Mouse (Mus musculus) kidney, adult 8-10 months (tissue): ENCODE results near the gene Rnf212.
A peak's percentile ranks its signal among the peaks of the same experiment; 100 is the strongest.

Experiments used
- DNase-seq, 2 experiments: peaks; one replicate each; pipeline ENCODE4 v3.0.0; 2022

The Rnf212 gene

DNA sequence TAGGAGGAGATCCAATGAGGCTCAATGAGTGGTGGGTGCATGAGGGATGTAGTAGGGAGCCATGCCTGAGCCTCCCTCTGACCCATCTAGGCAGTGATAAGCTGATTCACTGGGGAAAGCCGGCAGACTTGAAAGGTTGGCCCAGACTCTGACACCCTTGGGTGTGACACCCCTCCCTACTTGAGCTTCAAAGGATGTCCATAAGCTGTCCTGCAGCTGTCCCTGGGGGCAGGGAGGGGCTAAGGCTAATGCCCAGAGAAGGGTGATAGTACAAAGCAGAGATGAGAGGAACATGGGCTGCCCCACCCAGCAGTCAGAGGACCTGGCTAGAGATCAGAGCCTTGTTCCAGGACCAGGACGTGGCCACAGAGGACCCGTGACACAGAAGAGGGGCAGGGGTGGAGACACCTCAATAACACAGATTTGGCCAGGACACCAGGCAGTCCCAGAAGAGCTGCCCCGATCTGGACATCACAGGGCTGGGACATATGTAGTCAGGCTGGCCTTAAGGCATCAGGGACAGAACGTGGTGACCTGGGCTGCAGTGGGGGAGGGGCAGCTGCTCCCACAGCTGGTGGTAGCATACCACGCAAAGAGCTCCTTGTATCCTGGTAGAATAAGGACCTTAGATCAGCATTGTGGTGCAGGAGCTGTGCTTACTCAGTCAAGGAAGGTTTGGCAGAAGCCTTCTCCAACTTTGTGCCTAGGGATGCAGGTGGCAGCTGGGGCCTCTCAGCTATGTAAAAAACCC is 65.6 kb downstream of the Rnf212 start:
- no peak for DNase-seq

DNA sequence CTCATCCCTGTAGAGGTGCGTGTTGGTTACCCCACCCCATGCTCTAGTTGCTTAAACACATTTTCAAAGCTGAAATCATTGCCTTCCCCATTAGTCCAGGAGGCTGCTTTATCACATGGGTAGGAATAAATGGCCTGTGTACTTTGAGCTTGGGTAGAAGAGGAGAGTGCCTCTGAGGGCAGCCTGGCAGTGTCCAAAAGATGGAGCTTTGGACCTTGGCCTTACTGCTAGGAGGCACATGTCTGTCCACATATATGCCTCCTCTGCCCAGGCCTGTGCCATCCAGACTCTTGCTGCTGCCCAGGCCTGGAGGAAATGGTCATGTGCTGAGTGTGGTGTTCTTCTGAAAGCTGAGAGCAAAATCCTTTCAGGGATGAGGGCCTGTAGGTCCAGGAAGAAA is 66.4 kb downstream of the Rnf212 start:
- DNase-seq, result peak; percentile 71 to 85

DNA sequence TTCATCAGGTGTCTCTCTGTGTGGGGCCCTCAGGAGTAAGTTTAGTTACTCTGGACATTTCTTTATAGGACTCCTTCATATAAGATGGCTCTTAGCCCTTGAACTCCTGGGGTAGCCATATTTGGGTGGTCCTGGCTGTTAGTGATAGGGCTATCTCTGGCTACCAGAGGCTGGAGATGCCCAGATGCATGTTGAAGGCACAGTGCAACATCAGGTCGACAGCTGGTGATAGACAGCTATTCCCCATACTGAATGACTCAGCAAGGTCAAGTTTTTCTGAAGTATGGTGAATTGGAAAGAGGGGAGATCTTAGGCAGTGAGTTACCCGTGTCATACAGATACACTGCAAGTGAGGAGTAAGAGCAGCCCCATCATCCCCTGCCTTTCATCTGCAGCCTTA is 67.0 kb downstream of the Rnf212 start:
- no peak for DNase-seq

DNA sequence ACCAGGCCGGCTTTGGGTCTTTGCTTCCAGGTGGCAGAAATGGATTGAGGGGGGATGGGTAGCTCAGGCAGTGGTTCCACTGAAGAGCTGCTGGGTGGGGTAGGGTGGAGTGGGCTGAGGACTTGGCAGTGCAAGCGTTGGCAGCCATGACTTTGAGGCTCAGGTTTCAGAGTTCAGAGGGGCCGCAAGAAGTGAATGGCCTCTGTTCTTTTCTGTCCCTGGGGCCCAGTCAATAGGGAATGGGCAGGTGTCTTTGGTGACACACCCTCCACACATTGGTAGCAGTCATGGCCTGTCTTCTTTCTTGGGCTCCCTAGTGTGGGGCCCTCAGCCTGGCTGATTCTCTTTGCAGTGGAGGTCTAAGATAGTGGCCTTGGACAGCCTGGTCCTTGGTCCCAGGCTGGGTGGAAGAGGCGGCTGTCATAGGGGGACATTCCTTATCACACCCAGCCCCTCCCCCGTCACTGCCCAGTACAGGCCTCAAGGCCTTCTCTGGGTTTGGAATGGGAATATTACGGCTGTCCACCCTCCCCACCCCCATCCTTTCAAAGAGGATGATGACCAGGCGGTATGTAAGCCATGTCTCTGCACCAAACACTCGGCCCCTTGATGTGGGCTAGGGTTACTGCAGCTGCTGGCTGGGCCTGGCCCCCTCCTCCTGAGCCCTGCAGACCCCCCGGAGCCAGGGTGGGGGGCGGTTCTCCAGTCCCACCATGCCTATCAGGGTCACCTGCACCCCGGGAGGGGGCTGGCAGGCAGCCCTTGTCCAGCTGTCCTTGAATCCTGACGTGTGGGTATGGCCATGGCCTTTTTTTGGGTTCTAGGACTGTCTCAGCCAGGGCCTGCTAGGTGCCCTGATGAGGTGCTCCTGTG is 70.8 kb downstream of the Rnf212 start:
- no peak for DNase-seq

DNA sequence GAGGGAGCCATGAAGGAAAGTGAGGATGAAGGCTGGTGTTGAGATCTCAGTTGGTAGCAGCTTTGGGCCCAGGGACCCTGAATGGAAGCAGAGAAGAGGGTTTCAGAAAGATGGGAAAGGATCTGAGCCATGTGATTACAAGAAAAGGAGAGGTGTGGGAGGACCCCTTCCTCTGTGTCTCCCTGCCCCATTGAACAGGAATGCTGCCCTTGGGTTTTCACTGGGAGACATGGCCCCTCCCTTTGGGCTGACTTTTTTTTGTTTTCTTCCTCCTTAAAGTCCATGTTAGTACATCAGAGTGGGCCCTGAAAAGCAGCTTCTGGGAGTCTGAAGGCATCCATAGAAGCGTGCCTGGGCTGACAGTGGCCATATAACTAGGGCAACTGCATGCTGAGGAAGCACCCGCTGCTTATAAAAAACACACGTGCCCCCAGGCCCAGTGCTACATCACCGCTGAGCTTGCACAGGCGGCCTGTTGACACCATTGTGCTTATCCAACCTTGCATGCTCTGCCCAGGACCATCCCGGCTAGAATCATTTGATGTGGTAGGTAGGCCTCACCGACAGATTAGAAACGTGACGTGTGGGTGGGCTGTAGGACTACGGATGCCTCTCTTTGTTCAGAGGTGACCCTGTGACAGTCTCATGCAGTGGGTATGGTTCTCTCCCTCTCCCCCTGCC is 73.3 kb downstream of the Rnf212 start:
- DNase-seq, result no peak

DNA sequence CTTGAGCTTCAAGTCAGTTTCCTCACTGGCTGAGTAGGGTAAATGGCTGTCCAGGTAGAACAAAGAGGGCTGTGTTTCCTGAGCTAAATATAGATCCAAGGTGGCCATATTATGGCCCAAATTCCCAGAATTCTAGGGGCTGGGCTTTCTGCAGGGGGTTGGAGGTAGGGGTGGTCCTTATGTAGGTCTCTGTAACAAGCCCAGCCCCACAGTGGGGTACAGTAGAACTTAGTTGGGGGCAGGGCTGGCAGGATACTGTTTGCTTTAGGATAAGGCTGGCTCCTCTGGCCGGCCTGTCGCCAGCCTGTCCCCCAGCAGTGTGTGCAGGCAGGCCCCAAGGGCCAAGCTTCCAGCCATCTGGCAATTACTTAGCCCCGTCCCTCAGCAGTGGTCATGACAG is 74.4 kb downstream of the Rnf212 start:
- no peak for DNase-seq

DNA sequence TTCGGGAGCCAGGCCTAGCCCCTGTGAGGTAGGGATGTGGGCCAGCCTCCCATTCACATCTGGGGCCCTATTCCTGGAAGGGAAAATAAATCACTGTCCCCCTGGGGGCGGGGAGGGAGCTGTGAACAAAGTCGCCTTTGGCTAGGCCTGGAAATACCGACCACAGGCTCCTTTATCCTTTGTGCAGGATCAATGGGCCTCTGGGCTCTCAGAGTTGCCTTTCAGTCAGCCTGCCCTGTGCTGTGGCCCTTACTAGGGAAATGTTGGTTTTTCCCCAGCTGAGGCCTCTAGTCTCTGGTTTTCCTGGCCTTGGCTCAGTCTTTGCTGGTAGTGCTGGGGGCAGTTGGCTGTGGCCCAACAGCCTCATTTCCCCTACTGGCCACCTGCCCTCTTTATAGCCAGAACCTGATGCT is 77.4 kb downstream of the Rnf212 start:
- DNase-seq, result no peak

DNA sequence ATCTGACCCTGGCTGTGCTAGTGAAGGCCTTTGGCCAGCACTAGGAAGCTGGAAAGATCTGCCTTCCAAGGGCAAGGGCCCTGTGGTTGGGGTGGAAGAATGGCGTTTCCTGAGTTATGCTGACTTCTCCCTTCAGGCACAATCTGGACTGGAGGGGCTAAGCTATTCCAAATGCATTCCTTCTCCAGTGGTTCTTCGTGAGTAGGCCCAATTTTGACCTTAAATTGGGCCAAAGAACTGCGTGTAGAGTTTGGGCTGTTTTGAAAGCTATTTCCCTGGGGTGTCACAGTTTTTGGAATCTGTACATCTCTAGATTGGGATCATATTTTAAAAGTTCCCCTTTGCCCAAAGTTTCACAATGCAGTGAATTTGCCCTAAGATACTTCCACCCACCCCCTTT is 78.2 kb downstream of the Rnf212 start:
- no peak for DNase-seq

DNA sequence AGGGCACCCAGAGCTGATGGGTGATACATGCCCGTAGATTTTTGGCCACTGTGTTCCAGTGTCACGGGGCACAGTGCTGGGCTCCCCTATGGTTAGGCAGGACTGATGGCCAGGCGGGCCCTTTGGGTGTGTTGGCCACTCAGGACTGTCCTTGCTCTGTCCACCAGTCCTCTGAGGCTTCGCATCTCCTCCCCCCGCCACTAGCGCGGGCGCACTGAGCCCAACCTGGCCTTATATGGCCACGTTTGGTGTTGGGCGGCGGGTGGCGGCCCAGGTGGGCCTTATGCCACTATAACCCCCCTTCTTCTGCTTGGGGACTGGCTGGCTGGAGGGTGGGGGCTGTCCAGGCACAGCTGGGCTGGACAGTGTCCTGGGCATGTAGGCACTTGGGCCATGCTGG is 78.9 kb downstream of the Rnf212 start:
- DNase-seq, result no peak

DNA sequence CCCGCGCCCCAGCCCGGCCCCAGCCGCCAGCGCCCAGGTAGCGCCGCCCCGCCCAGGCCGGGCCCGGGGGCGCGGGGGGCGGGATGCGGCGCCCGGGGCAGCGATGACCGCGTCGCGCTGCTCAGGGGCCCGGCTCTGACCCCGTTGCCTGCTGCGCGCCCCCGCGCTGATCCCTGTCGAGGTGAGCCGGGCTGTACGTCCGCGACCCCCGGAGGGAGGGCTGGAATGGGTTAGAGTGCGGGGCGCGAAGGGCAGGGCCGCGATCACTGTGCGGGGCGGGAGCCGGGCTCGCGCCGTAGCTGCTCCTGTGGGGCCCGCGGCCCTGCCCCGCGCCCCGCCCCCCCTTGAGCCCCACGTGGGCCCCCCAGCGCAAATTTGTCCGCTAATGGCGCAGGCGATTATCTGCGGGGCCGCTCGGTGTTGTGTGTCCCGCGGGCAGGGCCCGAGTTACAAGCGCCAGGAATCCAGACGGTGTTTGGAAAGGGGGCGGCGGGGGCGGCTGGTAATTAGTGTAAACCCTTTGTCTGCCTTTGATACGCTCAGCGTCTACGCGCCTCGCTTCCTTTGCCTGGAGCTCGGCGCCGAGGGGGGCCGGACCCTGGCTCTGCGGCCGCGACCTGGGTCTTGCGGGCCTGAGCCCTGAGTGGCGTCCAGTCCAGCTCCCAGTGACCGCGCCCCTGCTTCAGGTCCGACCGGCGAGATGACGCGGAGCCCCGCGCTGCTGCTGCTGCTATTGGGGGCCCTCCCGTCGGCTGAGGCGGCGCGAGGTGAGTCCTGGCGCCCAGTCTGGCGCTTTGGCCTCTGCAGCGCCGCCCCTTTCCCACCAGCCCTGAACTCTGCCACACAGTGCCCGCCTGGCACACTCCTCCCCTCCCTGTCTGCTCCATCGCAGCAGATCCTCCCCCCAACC is 80.2 kb downstream of the Rnf212 start:
- peak; percentile 61 to 62 for DNase-seq

DNA sequence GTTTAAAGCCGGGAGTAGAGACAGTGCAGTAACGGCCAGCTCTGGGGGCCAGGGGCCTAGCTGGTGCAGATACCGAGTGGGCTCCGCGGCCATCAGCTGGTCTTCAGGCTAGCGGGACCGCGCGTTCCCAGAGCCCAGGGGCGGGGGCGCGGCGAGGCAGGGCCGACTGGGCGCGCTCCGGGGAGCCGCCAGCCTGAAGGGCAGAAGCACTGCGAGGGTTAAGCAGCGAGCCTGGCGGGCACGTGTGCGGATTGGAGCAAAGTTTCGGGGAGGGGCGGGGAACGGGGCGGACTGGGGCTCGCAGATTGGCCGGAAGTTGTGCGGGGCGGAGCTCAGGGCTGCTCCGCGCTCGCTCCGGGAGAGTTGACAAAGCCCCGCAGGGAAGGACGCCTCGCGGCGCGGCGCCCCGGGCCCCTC is 80.9 kb downstream of the Rnf212 start:
- DNase-seq, result peak; percentile 81 to 83

DNA sequence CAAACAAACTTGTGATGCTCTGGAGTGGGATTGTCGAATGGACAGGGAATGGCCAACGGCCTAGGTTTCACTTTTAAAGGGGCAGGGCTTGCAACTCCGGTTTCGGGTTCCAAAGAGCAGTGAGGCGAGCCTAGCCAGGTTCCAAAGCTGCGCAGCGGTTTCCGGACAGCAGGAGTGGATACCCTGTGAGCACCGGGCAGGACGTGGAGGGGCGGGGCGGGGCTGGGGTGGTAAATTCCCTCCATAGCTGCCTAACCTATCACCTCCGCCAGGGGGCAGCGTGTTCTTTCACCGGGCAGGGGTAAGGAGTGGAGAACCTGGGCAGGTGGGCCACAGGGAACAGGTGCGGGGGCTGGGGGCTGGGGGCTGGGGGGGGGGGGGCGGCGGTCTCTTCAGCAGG is 82.5 kb downstream of the Rnf212 start, which contains the start of gene Fgfrl1:
Gene Fgfrl1 (plus strand): TSS at position 112 of the 400 bp plus-strand sequence.
- peak; percentile 68 to 78 for DNase-seq

DNA sequence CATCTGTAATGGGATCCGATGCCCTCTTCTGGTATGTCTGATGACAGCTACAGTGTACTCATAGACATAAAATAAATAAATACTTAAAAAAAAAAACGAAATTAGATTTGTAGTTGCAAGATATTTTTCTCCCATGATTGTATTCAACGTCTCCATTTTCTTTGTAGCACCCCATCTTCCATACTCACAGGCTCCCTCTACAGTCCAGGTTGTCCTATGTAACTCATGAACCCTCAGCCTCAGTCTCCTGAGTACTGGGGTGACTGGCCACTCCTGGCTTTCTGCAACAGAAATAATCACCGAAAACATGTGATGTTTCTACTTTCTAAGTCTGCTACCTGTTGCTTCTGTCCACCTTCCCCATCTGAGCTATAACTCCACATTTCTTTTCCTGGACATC is 83.6 kb downstream of the Rnf212 start:
- DNase-seq, result no peak

DNA sequence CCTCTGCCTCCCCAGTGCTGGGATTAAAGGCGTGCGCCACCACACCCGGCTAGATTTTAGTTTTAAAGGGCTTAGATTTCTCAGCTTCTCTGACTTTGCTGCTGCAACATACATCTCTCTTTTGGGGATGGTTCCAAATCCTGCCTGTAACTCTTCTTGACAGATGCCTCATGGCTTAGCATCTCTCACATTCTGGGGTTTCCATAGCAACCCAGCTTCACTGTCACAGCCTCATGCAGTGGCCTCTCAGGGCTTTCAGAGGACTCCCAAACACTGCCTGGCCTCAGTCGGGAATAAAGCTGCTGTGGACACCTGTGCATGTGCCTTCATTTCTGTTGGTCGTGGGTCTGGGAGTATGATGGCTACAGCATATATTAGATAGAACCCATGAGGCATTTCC is 85.7 kb downstream of the Rnf212 start:
- DNase-seq, result no peak

DNA sequence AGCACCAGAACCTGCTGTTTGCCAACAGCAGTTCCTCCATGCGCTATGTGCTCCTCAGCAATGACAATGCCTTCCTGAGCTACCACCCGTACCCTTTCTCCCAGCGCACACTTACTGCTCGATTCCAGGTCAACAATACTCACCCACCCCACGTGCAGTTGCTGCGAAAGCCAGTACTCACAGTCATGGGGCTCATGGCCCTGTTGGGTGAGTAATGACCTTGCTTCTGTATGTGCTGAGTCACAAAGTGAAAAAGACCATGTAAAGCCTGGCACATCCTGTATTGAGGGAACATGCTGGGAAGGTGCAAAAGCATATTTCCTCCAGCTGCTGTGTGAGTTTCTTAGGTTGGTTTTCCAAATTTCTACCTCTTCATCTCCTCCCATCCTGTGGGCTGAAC is 93.9 kb downstream of the Rnf212 start:
- no peak for DNase-seq

DNA sequence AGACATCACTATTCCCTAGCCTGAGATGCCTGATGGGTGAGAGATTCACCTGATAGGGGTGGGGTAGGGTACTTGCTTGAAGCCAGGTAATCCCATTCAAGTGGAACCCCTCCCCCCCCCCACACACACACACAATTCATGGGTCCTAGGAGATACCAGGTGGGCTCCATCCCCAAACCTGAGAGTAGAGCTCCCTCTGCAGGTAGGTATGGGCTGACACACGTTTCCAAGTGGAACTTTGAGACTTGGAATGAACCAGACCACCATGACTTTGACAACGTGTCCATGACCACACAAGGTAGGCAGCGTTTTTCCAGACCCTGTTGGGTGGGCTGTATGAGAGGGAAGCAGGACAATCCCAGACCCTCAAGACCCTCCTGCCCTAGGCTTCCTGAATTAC is 94.9 kb downstream of the Rnf212 start:
- DNase-seq, result no peak
